Mouse (Mus musculus) kidney, adult 9 months (tissue): ENCODE measurements around the gene Tpx2.

Experiments
- DNase-seq: peaks from one replicate; pipeline ENCODE4 v3.0.0; 2022

Gene Tpx2

DNA sequence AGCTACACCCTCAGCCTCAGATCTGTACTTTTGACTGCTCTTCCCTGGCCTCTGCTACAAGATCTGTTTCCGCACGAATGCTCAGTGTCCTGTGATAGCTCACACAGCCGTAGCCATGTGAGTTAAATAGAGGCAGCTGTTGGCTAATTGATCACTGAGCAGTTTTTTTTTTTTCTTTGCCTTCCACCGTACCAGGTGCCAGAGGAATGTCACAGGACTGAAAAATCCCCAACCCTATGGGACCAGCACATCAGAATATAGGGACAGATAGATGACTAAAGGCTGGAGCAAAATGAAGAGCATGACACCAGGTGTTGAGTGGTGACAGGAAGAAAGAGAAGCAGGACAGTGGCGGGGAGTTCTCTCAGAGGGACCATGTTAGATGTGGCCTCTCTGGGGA lies 68.3 kb downstream of the Tpx2 start:
- no peak for DNase-seq

DNA sequence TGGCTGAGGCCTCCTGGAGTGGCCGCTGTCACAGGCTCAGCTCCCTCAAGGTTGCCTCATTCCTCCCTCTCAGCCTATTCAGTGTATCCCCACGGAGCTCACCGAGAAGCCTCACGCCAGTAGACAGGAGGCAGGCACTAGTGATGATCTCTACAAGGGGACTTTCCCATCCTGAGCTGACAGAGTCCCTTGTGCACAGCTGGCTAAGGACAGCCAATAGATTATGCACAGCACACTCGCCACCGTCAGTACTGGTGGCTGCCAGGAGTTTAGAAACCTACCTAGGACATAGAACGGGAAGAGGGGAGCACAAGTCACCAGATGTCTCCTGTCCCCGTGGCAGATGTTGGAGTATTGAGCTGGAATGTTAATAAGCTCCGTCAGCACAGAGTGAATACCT lies 69.9 kb downstream of the Tpx2 start:
- no peak for DNase-seq

DNA sequence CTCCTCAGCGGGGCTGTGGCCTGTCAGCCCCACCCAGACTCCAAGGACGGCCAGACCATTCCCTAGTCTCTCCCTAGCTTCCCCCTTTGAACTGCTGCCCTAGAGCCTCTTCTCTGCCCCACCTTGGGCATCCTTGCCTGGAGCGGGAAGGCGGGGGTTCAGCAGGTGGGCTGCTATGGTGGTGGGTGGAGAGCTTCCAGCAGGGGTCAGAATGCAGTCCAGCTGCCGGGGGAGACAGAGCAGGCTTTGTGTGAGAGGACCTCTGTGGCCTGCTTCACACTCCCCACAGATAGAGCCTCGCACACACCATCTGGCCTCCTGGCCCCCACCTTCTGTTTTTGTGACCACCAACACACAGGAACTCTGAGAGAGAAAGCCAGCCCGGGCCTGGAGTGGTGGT lies 74.6 kb downstream of the Tpx2 start:
- no peak for DNase-seq

DNA sequence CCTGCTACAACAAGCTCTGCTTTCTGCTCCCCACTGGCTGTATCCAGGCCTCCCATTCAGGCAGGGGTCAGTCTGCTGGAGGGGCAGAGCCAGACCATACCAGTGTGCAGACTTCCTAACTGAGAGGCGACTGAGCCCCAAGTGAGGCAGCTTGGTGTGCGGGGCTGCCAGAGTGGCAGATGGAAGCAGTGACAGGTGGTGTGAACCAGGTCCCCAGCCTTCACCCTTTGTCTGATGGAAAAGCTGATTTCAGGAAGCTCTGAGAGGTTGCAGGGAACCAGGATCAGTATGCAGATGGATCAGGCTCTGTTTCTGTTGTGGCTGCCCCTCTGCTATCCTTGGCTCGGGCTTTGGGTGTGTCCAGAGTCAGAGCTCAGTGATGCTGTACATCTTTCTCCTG lies 75.9 kb downstream of the Tpx2 start:
- DNase-seq: no peak

DNA sequence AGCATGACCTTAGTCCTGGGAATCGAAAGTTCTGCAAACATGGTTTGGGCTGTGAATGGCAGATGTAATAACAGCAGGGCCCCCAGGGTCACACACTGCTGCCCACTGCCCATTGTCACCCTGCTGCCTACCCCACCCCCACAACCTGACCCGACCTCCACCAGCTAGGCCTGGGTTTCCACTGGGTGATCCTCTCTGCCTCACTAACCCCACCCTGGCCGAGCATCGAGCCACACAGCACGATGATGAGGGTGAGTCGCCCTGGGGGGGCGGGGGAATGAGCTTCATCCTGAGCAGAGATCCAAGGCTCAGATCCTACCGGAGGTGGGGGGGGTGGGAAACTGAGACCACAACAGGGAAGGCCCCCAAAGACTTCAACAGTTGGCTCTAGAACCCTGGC lies 76.4 kb downstream of the Tpx2 start:
- DNase-seq: no peak

DNA sequence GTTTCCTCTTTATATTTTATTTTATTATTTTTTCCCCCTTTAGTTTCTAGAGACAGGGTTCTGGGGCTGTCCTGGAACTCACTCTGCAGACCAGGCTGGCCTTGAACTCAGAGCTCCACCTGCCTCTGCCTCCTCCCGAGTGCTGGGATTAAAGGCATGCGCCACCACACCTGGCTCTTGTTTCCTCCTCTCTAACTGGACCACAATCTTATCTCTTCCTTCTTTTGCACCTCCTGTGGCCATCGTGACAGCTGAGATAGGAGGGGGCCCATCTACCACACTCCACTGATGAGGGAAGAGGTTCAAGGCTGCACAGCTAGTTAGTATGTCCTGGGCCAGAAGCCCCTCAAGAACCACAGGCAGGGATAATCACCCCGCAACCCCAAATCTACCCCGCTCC lies 76.8 kb downstream of the Tpx2 start:
- no peak for DNase-seq

DNA sequence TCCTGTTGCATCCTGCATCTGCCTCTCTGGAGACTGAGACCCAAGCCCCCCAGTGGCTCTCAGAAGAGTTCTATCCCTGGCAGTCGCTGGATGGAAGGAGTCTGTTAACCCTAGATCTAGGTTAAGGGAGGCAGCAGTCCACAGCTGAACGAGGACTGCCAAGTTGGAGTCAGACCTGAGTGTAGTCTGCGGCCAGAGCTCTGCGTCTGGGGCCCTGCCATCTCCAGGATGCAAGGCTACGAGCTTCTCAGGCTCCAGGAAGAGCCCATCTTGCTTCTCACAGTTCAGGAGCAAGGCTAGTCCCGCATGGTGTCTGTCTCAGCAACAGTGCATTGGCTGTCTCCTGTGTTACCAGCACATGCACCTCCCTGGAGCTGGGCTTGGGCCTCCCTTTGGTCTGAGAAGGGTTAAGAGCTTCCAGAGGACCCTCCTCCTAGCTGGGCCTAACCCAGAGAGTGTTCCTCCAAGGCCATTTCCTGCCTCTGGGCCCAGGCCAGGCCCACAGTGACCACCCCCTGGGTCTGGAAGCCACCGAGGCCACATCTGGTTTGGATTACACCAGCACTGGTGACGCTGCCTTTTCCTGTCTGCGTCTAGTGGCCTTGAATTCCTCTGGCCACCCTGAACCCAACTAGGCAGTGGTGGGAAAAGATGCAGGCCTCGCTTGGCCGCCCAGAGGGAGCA lies 77.6 kb downstream of the Tpx2 start:
- DNase-seq: peak; percentile 66

DNA sequence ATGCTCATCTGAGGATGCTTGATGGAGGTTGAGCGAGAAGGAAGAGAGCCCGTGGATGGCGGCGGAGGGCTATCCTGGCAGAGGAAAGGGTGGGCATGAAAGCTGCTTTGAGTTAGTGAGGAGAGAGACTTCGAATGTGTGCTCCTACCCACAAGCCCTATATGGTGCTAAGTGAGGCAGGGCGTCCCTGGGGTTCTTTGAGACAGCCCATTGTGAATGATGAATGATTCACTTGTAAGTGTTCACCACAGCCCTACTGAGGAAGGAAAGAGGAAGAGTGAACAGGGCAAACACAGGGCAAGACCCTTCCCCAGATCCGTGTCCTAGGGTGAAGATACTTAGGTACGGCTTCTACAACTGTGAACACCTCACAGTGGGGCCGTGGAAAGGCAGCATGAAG lies 79.1 kb downstream of the Tpx2 start:
- DNase-seq: no peak

DNA sequence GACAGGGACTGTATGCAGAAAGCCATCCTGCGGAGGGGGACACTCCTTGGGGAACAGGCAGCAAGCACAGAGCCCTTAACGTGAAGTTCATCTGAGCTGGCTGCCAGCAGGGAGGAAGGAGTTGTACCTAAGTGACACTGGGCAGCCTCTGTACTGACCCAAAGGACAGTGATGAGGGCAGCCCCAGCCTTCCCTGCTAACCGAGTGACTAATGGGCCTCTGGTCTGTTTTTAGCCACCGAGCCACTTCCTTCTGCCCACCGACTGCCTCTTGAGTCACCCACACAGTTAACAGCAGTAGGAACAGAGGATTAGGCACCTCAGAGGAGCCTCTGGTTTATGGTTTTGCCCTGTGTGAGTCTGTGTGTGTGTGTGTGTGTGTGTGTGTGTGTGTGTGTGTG lies 79.6 kb downstream of the Tpx2 start:
- DNase-seq: no peak

DNA sequence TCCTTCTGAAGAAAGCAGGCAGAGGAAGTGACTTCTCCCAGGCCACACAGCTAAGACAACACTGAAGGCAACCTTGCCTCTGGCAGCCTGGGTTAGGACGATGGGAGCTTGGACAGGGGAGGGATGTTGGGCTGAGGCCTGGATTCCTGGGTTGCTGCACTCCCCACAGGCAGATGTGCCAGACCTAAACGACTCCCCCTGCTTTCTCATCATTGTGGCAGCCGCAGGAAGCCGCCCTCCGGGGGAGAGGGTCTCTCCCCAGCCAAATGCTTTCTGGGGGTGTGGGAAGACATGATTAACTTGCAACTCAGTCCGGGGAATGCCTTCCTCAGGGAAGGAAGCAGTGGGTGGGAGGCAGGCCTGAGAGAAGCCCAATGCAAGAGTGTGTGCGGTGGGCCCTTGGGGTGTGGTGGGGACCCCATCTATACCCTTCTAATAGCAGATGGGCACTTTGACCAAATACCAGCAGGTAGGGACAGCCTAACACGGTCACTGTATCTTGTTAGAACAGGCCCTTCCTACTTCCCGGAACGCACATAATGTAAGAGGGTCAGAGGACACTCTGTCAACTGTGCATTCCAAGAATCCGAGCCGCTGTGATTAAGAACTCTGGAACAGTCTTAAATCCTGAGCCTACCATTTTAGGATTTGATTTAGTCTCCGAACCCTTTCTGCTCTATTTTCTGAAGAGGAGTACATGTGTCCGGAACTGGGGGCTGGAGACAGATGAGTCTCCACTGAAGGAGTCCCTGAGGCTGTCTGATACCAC lies 80.6 kb downstream of the Tpx2 start:
- no peak for DNase-seq

DNA sequence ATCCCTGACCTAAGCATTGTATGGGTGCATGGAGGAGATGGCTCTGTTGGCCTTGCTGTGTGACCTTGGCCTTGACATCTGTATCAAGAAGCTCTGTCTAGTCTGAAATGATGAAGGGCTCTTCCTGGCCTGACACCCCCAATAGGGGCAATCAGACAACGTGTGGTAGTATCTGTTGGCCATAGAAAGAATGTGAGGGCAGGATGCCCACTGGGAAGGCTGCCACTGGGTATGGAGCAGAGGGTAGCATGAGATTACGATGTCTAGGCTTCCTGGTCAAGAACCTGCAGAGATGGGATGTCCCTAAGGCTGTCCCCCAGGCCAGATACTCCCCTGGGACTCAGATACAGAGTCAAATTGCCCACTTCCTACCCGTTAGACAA lies 81.2 kb downstream of the Tpx2 start:
- no peak for DNase-seq

DNA sequence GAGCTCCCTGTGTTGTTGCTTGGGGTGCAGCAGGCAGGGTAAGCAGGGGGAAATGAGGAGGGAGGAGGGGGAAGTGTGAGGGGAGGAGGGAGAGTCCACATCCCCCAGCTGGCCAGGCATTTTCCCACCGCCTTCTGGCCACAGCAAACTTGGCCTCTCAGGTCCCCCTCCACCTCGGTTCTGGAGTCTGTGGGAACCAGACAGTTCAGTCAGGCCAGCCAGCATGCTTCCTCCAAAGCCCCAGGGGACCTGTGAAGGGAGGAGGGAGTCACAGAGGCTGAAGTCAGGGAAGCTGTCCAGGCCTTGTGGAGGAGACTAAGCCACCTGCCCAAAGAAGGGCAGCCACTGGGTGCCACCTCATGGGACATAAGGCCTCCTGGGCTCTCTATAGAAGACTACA lies 82.5 kb downstream of the Tpx2 start:
- DNase-seq: no peak

DNA sequence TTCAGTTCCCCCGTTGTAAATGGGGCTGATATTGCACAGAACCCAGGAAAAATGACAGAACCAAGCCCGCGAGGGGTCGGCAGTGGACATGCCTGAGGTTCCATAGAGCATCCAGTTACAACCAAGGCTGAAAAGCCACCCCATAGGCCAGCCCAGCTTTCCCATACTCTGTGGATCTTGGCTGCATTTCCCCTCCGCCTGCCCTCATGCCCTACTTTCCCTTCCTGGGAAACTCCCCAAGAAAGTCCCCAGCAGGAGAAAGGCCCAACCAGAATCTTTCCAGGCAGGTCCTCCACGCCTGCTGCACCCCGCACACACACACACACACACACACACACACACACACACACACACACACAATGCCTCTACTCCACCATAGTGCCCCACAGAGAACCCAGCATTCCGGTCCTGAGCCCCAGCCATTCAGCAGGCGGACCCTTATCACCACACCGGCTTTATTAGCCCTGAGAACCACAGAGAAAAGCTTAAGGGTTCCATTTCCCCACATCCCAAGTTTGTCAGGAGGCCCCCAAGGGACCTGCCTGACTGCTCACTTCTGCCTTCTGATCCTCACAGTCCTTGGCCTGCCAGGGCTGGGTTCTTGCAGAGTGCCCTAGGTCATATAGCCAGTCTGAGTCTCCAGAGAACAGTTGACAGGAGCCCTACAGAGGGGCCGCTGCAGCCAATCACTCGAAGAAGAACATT lies 83.8 kb downstream of the Tpx2 start:
- DNase-seq: no peak

DNA sequence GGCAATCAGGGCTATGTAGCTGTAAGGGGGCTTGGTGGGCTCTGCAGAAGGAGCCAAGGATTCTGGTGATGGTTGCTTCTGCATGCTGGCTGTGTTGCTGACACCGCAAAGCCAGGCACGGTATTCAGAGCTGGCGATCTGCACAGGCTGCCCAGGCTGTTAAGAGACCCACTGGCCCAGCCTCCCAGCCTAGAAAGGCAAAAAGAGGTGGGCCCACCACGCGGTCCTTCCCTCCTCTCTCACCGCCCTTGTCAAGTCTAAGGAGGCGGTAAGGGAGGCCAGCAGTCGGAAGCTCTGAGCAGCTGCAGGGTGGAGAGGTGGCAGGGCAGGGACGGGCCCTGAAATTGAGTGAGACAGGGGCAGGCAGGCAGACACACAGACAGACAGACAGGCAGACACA lies 85.3 kb downstream of the Tpx2 start, which contains the start of gene Foxs1:
TSS of gene Foxs1 (minus strand) at position 161 of the 400 bp plus-strand sequence.
- peak; percentile 32 for DNase-seq

DNA sequence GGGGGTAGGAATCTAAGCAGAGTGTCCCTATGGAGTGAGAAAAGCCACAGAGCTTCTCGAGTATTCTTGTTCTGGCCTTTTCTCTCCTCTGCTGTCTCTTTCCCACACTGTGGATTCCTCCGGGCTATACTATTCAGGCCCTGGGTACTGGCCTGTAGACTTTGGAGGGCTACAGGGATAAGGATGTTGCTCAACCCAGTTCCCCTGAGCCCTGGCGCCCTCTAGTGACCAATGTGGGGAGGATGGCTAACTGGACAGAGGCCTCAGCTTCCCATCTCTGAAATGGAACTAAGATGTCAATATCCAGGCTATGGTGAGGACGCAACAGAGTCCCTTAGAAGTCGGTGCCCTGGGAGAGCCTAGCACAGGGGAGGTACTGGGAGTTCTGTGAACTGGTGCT lies 85.8 kb downstream of the Tpx2 start:
- DNase-seq: peak; percentile 47

DNA sequence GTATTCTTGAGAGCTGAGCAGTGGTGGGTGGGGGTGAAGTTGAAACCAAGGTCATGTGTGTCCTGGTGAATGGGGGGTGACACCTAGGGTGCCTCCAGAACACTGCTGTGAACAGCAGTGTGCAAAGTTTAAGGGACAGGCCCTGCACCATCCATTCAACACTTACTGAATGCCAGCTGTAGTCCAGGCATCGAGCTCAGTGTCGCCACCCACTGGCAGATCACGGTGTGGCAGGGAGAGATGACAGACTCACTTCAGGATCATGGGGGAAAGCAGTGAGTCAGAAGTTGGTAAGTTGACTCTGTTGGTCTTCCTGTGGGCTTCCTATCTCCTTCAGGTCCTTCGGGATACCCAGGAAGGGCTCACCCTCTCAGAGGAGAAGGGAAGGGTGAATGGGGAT lies 92.1 kb downstream of the Tpx2 start:
- DNase-seq: peak; percentile 57

DNA sequence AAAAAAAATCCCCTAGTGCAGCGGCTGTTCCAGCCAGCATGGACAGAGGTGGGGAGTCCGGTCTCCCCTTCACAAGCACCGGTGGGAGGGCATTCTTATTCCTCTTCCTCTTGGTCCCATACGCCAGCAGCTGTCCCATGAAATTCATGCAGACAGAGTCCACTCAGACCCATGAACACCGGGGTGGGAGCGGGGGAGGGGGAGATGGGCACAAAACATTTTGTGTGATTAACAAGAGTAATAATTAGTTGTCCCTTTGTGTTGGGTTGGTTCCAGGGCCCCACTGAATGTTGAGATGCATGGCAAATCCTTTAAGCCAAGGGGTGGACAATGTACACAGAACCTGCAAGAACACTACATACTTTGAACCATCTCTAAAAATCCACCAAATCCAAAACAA lies 93.3 kb downstream of the Tpx2 start:
- no peak for DNase-seq

DNA sequence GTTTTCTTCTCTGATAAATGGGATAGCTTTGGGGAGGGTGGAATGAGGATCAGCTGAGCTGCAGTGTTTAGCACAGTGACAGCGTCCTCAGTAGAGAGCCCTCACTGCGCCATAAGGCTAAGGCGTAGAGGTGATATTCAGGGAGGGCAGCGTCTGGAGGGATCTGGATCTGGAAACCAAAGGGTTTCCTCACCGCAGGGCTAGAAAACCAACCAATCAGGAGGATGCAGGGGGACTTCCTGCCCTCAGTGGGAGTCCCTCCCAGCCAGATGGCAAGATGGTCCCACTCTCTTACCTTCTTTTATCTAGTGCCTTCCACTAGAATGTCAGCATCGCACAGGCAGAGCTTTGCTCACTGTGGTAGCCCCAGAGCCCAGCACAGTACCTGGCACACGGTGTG lies 94.0 kb downstream of the Tpx2 start:
- no peak for DNase-seq

DNA sequence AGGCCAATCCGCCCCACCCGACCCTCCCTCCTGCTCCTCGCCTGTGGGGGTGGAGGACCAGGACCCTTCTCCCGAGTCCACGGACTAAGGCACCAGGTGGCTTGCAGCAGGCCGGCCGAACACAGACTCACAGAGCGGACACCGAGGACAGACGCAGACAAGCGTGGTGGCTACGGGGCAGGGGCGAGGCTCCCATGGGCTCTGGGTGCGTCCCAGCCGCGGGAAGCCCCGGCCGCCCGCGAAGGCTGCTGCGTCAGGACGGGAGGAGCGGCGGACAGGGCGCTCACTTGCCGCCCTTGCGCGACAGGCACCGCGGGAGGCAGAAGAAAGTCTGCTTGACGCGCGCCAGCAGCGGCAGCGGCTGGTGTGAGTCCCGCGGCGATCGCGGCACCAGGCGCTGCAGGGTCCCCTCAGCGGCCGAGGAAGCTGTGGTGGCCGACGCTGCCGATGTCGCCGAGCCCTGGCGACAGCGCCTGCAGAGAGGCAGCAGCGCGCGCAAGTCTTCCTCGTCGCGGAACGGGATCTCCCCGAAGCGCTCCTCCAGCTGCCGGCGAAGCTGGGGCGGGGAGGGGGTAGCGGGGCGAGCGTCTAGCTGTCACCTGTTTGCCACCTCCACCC lies 95.2 kb downstream of the Tpx2 start:
- DNase-seq: no peak

DNA sequence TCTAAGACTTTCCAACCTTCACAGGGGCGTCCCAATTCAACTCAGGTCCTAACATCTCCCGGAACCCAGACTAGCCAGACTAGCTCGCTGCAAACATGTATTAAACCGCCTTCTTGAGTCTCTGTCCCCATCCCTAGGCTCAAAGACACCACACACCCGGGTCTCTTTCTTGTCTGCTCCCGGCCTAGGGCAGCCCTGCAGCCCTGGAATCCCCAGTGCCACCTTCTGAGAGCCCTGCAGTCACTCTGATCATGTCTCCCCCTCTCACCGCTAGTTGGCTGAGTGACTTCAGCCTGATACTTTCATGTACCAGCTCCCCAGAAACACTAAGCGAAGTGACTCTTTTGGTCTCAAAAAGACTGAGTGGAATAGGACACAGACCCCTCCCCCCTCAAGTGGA lies 95.8 kb downstream of the Tpx2 start:
- DNase-seq: no peak

DNA sequence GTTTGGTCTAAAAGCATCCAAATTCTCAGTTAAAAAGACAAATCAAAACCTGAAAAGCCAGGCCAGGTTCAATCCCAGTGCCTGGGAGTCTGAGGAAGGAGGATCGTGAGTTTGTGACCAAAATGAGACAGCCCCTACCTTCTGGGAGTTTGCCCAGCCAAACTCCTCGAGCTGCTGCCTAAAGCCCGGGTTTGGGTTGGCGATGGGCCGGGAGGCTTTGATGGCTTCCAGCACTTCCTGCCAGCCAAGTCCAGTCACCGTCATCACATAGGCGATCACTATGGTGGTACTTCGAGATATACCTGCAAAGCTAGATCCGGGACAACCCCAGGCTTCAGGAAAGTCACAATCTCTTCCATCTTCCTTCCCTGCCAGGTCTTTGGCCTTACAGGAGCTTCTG lies 96.2 kb downstream of the Tpx2 start:
- no peak for DNase-seq
